Mouse (Mus musculus): Measurements from ENCODE around the gene Slc38a2. TPM values are rescaled to one million over a fixed set of nuclear protein-coding genes. Genes with fewer than 3 reads are reported as not detected.

Gene Slc38a2
- polyA plus RNA-seq, 1 experiment from 2014 or later, result 184 TPM

GRCm38 (mm10) chr15:96702466-96703031, 3.0 kb upstream of the Slc38a2 start:
- Histone ChIP-seq H3K27me3 (no peaks in the 10 kb centered on the region), H3K4me3 (no peak overlapping the region), H3K36me3 (no peaks in the 10 kb centered on the region), H3K4me1 (peaks cover 8% of the 10 kb centered on the region), H3K9ac (no peak overlapping the region), H3K4me2 (replicated peaks) (no peak overlapping the region), H3K9me3 (replicated peaks) (no peaks in the 10 kb centered on the region), H3K27ac (no peak overlapping the region)
- ATAC-seq (ENCODE audit: low FRiP score), result no peak
- WGBS, result 88% methylated on average over 12 of the region's 12 CpGs

- H3K27ac ChIP-seq, result no peak overlapping the region
Measured at GRCm38 (mm10) chr15:96700766-96701165, 1.2 kb upstream of the Slc38a2 start.

GRCm38 (mm10) chr15:96698658-96699448, 677 bp downstream of the Slc38a2 start:
- peak; percentile 86 for ATAC-seq (ENCODE audit: low FRiP score)
- peak overlapping the region; percentile 91 for H3K4me3 ChIP-seq
- H3K9ac ChIP-seq, result peak overlapping the region; percentile 98
- H3K27me3 ChIP-seq, result no peaks in the 10 kb centered on the region
- H3K4me2 ChIP-seq (replicated peaks), result peak overlapping the region; percentile 76
- peaks cover 25% of the 10 kb centered on the region for H3K36me3 ChIP-seq
- peak overlapping the region; percentile 100 for H3K27ac ChIP-seq
- H3K9me3 ChIP-seq (replicated peaks), result no peaks in the 10 kb centered on the region
- H3K4me1 ChIP-seq, result peaks cover 32% of the 10 kb centered on the region
- WGBS, result under 1% methylated on average over 79 of the region's 101 CpGs

More at GRCm38 (mm10) chr15:96700766-96701165, 1.2 kb upstream of the Slc38a2 start:
- no peaks in the 10 kb centered on the region for H3K9me3 ChIP-seq (replicated peaks)
- H3K4me1 ChIP-seq, result peaks cover 25% of the 10 kb centered on the region
- H3K27me3 ChIP-seq, result no peaks in the 10 kb centered on the region
- peaks cover 6% of the 10 kb centered on the region; the same call in 1 of the 2 replicates for H3K36me3 ChIP-seq
- ATAC-seq (ENCODE audit: low FRiP score), result no peak
- H3K4me3 ChIP-seq, result peak overlapping the region; percentile 91; the same call in 1 of the 2 replicates
- 0 out of 2 replicates have a peak overlapping the region, but pooled peaks have one; percentile 98 for H3K9ac ChIP-seq
- peak overlapping the region; percentile 76 for H3K4me2 ChIP-seq (replicated peaks)
- WGBS, result 24% methylated on average over 13 of the region's 13 CpGs

GRCm38 (mm10) chr15:96697901-96698657, 1.5 kb downstream of the Slc38a2 start:
- Histone ChIP-seq H3K36me3 (peaks cover 33% of the 10 kb centered on the region), H3K9ac (peak overlapping the region; percentile 98), H3K4me3 (peak overlapping the region; percentile 91), H3K27ac (peak overlapping the region; percentile 100), H3K4me1 (peaks cover 32% of the 10 kb centered on the region), H3K9me3 (replicated peaks) (no peaks in the 10 kb centered on the region), H3K4me2 (replicated peaks) (peak overlapping the region; percentile 76), H3K27me3 (no peaks in the 10 kb centered on the region)
- 23% methylated on average over 19 of the region's 19 CpGs for WGBS
- peak; percentile 5 for ATAC-seq (ENCODE audit: low FRiP score)

GRCm38 (mm10) chr15:96696486-96697284, 2.8 kb downstream of the Slc38a2 start:
- H3K4me2 ChIP-seq (replicated peaks), result peak overlapping the region; percentile 76
- ATAC-seq (ENCODE audit: low FRiP score), result no peak
- peak overlapping the region; percentile 56 for H3K9ac ChIP-seq
- H3K27me3 ChIP-seq, result no peaks in the 10 kb centered on the region
- peak overlapping the region; percentile 91 for H3K4me3 ChIP-seq
- peaks cover 32% of the 10 kb centered on the region for H3K4me1 ChIP-seq
- WGBS, result 76% methylated on average over 13 of the region's 13 CpGs
- H3K9me3 ChIP-seq (replicated peaks), result no peaks in the 10 kb centered on the region
- no peak overlapping the region for H3K27ac ChIP-seq
- peaks cover 47% of the 10 kb centered on the region for H3K36me3 ChIP-seq

GRCm38 (mm10) chr15:96695455-96696421, 3.8 kb downstream of the Slc38a2 start:
- H3K4me1 ChIP-seq, result peaks cover 32% of the 10 kb centered on the region
- no peak for ATAC-seq (ENCODE audit: low FRiP score)
- no peaks in the 10 kb centered on the region for H3K9me3 ChIP-seq (replicated peaks)
- H3K4me2 ChIP-seq (replicated peaks), result peak overlapping the region; percentile 76
- H3K36me3 ChIP-seq, result peaks cover 56% of the 10 kb centered on the region
- H3K4me3 ChIP-seq, result peak overlapping the region; percentile 91; the same call in 1 of the 2 replicates
- 83% methylated on average over 26 of the region's 26 CpGs for WGBS
- no peaks in the 10 kb centered on the region for H3K27me3 ChIP-seq
- no peak overlapping the region for H3K9ac ChIP-seq
- no peak overlapping the region for H3K27ac ChIP-seq

GRCm38 (mm10) chr15:96694988-96695387, 4.5 kb downstream of the Slc38a2 start:
- WGBS, result 94% methylated on average over 7 of the region's 7 CpGs
- no peak overlapping the region for H3K4me3 ChIP-seq

GRCm38 (mm10) chr15:96693688-96694087, 5.8 kb downstream of the Slc38a2 start:
- Histone ChIP-seq H3K4me2 (replicated peaks) (no peak overlapping the region), H3K36me3 (peaks cover 73% of the 10 kb centered on the region), H3K27ac (0 out of 2 replicates have a peak overlapping the region, but pooled peaks have one; percentile 40), H3K4me3 (no peak overlapping the region), H3K9me3 (replicated peaks) (no peaks in the 10 kb centered on the region), H3K9ac (no peak overlapping the region), H3K4me1 (peaks cover 27% of the 10 kb centered on the region), H3K27me3 (no peaks in the 10 kb centered on the region)
- no peak for ATAC-seq (ENCODE audit: low FRiP score)
- whole genome bisulfite sequencing, result 88% methylated on average over 14 of the region's 14 CpGs

More at GRCm38 (mm10) chr15:96694988-96695387, 4.5 kb downstream of the Slc38a2 start:
- no peak overlapping the region for H3K9ac ChIP-seq
- no peak for ATAC-seq (ENCODE audit: low FRiP score)
- H3K4me2 ChIP-seq (replicated peaks), result no peak overlapping the region
- H3K27ac ChIP-seq, result no peak overlapping the region
- no peaks in the 10 kb centered on the region for H3K27me3 ChIP-seq
- H3K36me3 ChIP-seq, result peaks cover 64% of the 10 kb centered on the region
- H3K9me3 ChIP-seq (replicated peaks), result no peaks in the 10 kb centered on the region
- peaks cover 27% of the 10 kb centered on the region for H3K4me1 ChIP-seq

- ATAC-seq (ENCODE audit: low FRiP score), result no peak
- Histone ChIP-seq H3K4me3 (no peak overlapping the region), H3K36me3 (peaks cover 84% of the 10 kb centered on the region), H3K9ac (no peak overlapping the region), H3K9me3 (replicated peaks) (no peaks in the 10 kb centered on the region), H3K27me3 (no peaks in the 10 kb centered on the region), H3K4me1 (peaks cover 25% of the 10 kb centered on the region), H3K27ac (no peak overlapping the region), H3K4me2 (replicated peaks) (no peak overlapping the region)
- 95% methylated on average over 11 of the region's 11 CpGs for WGBS
Measured at GRCm38 (mm10) chr15:96692401-96692800, 7.1 kb downstream of the Slc38a2 start.

- H3K27me3 ChIP-seq, result no peaks in the 10 kb centered on the region
- no peak for ATAC-seq (ENCODE audit: low FRiP score)
- H3K4me1 ChIP-seq, result peaks cover 15% of the 10 kb centered on the region
- no peak overlapping the region for H3K9ac ChIP-seq
- 92% methylated on average over 15 of the region's 15 CpGs for WGBS
- no peak overlapping the region for H3K27ac ChIP-seq
- H3K4me3 ChIP-seq, result no peak overlapping the region
- H3K9me3 ChIP-seq (replicated peaks), result no peaks in the 10 kb centered on the region
- H3K4me2 ChIP-seq (replicated peaks), result no peak overlapping the region
- H3K36me3 ChIP-seq, result peaks cover 84% of the 10 kb centered on the region
Measured at GRCm38 (mm10) chr15:96691381-96691780, 8.1 kb downstream of the Slc38a2 start.

GRCm38 (mm10) chr15:96690829-96691228, 8.7 kb downstream of the Slc38a2 start:
- Histone ChIP-seq H3K9me3 (replicated peaks) (no peaks in the 10 kb centered on the region), H3K27me3 (no peaks in the 10 kb centered on the region), H3K4me1 (peaks cover 9% of the 10 kb centered on the region), H3K36me3 (peaks cover 82% of the 10 kb centered on the region), H3K27ac (no peak overlapping the region), H3K9ac (0 out of 2 replicates have a peak overlapping the region, but pooled peaks have one; percentile 13), H3K4me3 (no peak overlapping the region), H3K4me2 (replicated peaks) (no peak overlapping the region)
- ATAC-seq (ENCODE audit: low FRiP score), result no peak
- 95% methylated on average over 13 of the region's 13 CpGs for WGBS

All from hindbrain, embryonic 12.5 days (tissue).